Mouse (Mus musculus) MEL (cell line): ENCODE measurements around the gene Pdss2. TPM values are rescaled to one million over a fixed set of nuclear protein-coding genes. Genes with fewer than 3 reads are reported as not detected.

ENCODE experiments used
- DNase-seq: peaks from one replicate; pipeline ENCODE4 v3.0.0; 2011; ENCODE audit warnings: low read depth, low spot score
- H3K27ac ChIP-seq: 2 replicates; pipeline ENCODE4 v1.5.1; 2012; ENCODE audit warnings: low read depth, mild to moderate bottlenecking, control low read depth, low read length, moderate library complexity; ENCODE audit not compliant: control insufficient read depth
- H3K27me3 ChIP-seq, 2 experiments: fragments of 150-350 bp in 1 of 2; sonication (generic) in 1 of 2; 2 replicates each; pipeline ENCODE4 v1.6.1; 2012; ENCODE audit warnings: low read length in 2 of 2, mild to moderate bottlenecking in 2 of 2, improper control_type of control experiment in 1 of 2, moderate library complexity in 1 of 2; ENCODE audit not compliant: insufficient read depth in 2 of 2, control insufficient read depth in 1 of 2
- H3K36me3 ChIP-seq, 2 experiments: 2 replicates each; pipeline ENCODE4 v1.6.1; 2012 to 2014; ENCODE audit warnings: low read length in 2 of 2, improper control_type of control experiment in 1 of 2, inconsistent platforms in 1 of 2, mild to moderate bottlenecking in 1 of 2; ENCODE audit not compliant: insufficient read depth in 2 of 2, control insufficient read depth in 1 of 2
- H3K4me1 ChIP-seq, 2 experiments: fragments of 150-350 bp in 1 of 2; sonication (generic) in 1 of 2; 2 replicates each; pipeline ENCODE4 v1.6.1; 2012; ENCODE audit warnings: low read length in 2 of 2, improper control_type of control experiment in 1 of 2, mild to moderate bottlenecking in 1 of 2; ENCODE audit not compliant: insufficient read depth in 2 of 2, control insufficient read depth in 1 of 2
- H3K4me3 ChIP-seq, 2 experiments: fragments of 150-350 bp in 1 of 2; sonication (generic) in 1 of 2; 2 replicates each; pipeline ENCODE4 v1.5.1; 2012; ENCODE audit warnings: low read depth in 2 of 2, low read length in 2 of 2, mild to moderate bottlenecking in 2 of 2, moderate library complexity in 2 of 2, control low read depth in 1 of 2, improper control_type of control experiment in 1 of 2; ENCODE audit not compliant: control insufficient read depth in 1 of 2, insufficient read depth in 1 of 2
- H3K79me2 ChIP-seq: 2 replicates; pipeline ENCODE4 v1.6.1; 2012; ENCODE audit warnings: mild to moderate bottlenecking, low read length, moderate library complexity; ENCODE audit not compliant: control insufficient read depth, poor library complexity, insufficient read depth
- H3K9ac ChIP-seq: 2 replicates; pipeline ENCODE4 v1.6.1; 2012; ENCODE audit warnings: low read depth, mild to moderate bottlenecking, control low read depth, low read length, moderate library complexity; ENCODE audit not compliant: control insufficient read depth, poor library complexity, severe bottlenecking
- H3K9me3 ChIP-seq: fragments of 150-350 bp; sonication (generic); replicated peaks from 2 replicates; pipeline ENCODE4 v1.6.1; 2012; ENCODE audit warnings: mild to moderate bottlenecking, low read length, improper control_type of control experiment, moderate library complexity; ENCODE audit not compliant: insufficient read depth
- BHLHE40 ChIP-seq: IDR thresholded peaks from 2 replicates; pipeline ENCODE4 v1.6.1; 2012; ENCODE audit warnings: low read depth, mild to moderate bottlenecking, inconsistent platforms, low read length, improper control_type of control experiment, borderline replicate concordance
- CTCF ChIP-seq, 3 experiments: IDR thresholded peaks in 2 of 3; conservative IDR thresholded peaks in 1 of 3; 2 replicates each; pipeline ENCODE4 v1.5.1; 2011 to 2012; ENCODE audit warnings: low read length in 3 of 3, low read depth in 2 of 3, mild to moderate bottlenecking in 2 of 3, improper control_type of control experiment in 1 of 3, inconsistent platforms in 1 of 3, mixed read lengths in 1 of 3, moderate library complexity in 1 of 3; ENCODE audit not compliant: control insufficient read depth in 1 of 3, insufficient read depth in 1 of 3, poor library complexity in 1 of 3, severe bottlenecking in 1 of 3
- E2F4 ChIP-seq: IDR thresholded peaks from 2 replicates; pipeline ENCODE4 v1.6.1; 2011; ENCODE audit warnings: low read depth, low read length, improper control_type of control experiment, borderline replicate concordance
- EP300 ChIP-seq, 2 experiments: IDR thresholded peaks; 2 replicates each; pipeline ENCODE4 v1.6.1; 2011; ENCODE audit warnings: improper control_type of control experiment in 2 of 2, low read length in 2 of 2, low read depth in 1 of 2, mild to moderate bottlenecking in 1 of 2
- KAT2A ChIP-seq: conservative IDR thresholded peaks from 2 replicates; pipeline ENCODE4 v1.6.1; 2012; ENCODE audit warnings: low read depth, low read length, improper control_type of control experiment, inconsistent platforms
- MAFK ChIP-seq: IDR thresholded peaks from 2 replicates; pipeline ENCODE4 v1.6.1; 2011; ENCODE audit warnings: low read depth, mild to moderate bottlenecking, low read length, improper control_type of control experiment, borderline replicate concordance
- MAX ChIP-seq: IDR thresholded peaks from 2 replicates; pipeline ENCODE4 v1.6.1; 2011; ENCODE audit warnings: low read length, improper control_type of control experiment
- NELFE ChIP-seq: IDR thresholded peaks from 2 replicates; pipeline ENCODE4 v1.6.1; 2011; ENCODE audit warnings: low read depth, low read length, improper control_type of control experiment
- POLR2A ChIP-seq, 2 experiments: IDR thresholded peaks; 2 replicates each; pipeline ENCODE4 v1.6.1; 2011 to 2012; ENCODE audit warnings: low read length in 2 of 2, mild to moderate bottlenecking in 2 of 2, control low read depth in 1 of 2, improper control_type of control experiment in 1 of 2, low read depth in 1 of 2, moderate library complexity in 1 of 2; ENCODE audit not compliant: control insufficient read depth in 1 of 2, insufficient read depth in 1 of 2, poor library complexity in 1 of 2
- POLR2AphosphoS2 ChIP-seq: IDR thresholded peaks from 2 replicates; pipeline ENCODE4 v1.6.1; 2011; ENCODE audit warnings: low read length, improper control_type of control experiment
- RAD21 ChIP-seq: IDR thresholded peaks from 2 replicates; pipeline ENCODE4 v1.6.1; 2011; ENCODE audit warnings: mild to moderate bottlenecking, low read depth, low read length, improper control_type of control experiment
- RCOR1 ChIP-seq: IDR thresholded peaks from 2 replicates; pipeline ENCODE4 v1.6.1; 2012; ENCODE audit warnings: low read depth, mild to moderate bottlenecking, inconsistent platforms, low read length, improper control_type of control experiment
- SIN3A ChIP-seq: IDR thresholded peaks from 2 replicates; pipeline ENCODE4 v1.6.1; 2012; ENCODE audit warnings: low read length, improper control_type of control experiment, inconsistent platforms
- SMC3 ChIP-seq: IDR thresholded peaks from 2 replicates; pipeline ENCODE4 v1.6.1; 2011; ENCODE audit warnings: low read depth, low read length, improper control_type of control experiment
- ZC3H11A ChIP-seq: IDR thresholded peaks from 2 replicates; pipeline ENCODE4 v1.6.1; 2012; ENCODE audit warnings: low read depth, mild to moderate bottlenecking, inconsistent platforms, low read length, improper control_type of control experiment
- ZMIZ1 ChIP-seq: IDR thresholded peaks from 2 replicates; pipeline ENCODE4 v1.6.1; 2012; ENCODE audit warnings: low read depth, mild to moderate bottlenecking, inconsistent platforms, low read length, improper control_type of control experiment, moderate library complexity
- polyA plus RNA-seq, 2 experiments: library from polyadenylated mRNA; stranded (reverse) in 1 of 2; unstranded in 1 of 2; fragments of >175 nt in 1 of 2; fragments of >200 nt in 1 of 2; gene quantifications; 2 replicates each; pipeline versions ENCODE4 v1.2.1 to v1.2.4; 2012; ENCODE audit warnings: low replicate concordance in 2 of 2, low read depth in 1 of 2; ENCODE audit not compliant: insufficient read length in 2 of 2, insufficient read depth in 1 of 2, missing spikeins in 1 of 2
- total RNA-seq: library from RNA; depleted of rRNA; stranded (reverse); fragments of 300-350 nt; gene quantifications from 2 replicates; pipeline ENCODE4 v1.2.3, GENCODE M21; 2012

Gene Pdss2
- total and polyA plus RNA-seq, 3 experiments: 14.3 to 14.8 TPM; not detected in 1

GRCm38 (mm10) chr10:43312658-43313417 is 91.6 kb downstream of the Pdss2 start (continued):
- no peak for TF ChIP-seq ZMIZ1
- peak in 1 of 2 experiments; percentile 60; a peak in 3 of 4 replicates for TF ChIP-seq EP300 (IDR thresholded peaks at IDR 0.05; ENCODE audit: low read depth in 1 of 2, low read length in 2 of 2)
- no peak for TF ChIP-seq POLR2AphosphoS2

- no peaks in the 10 kb centered on the region for H3K9me3 ChIP-seq
- H3K79me2 ChIP-seq: no peaks in the 10 kb centered on the region
- H3K4me3 ChIP-seq: no peak overlapping the region
Measured at GRCm38 (mm10) chr10:43315228-43315627, 93.9 kb downstream of the Pdss2 start.

GRCm38 (mm10) chr10:43317327-43317951 is 96.2 kb downstream of the Pdss2 start:
- Histone ChIP-seq H3K27ac (no peak overlapping the region), H3K36me3 (peaks cover 0 to 7% of the 10 kb centered on the region in 2 experiments; a peak in 2 of 4 replicates), H3K9me3 (no peaks in the 10 kb centered on the region), H3K27me3 (no peaks in the 10 kb centered on the region), H3K4me3 (no peak overlapping the region), H3K79me2 (no peaks in the 10 kb centered on the region), H3K4me1 (peaks cover 4 to 8% of the 10 kb centered on the region in 2 experiments; a peak in 3 of 4 replicates), H3K9ac (no peak overlapping the region)
- DNase-seq: no peak
- TF ChIP-seq MAX: no peak
- no peak for TF ChIP-seq CTCF (IDR thresholded peaks at IDR 0.05 in 2 of 3, conservative IDR thresholded peaks at IDR 0.05 in 1 of 3; ENCODE audit: control insufficient read depth in 1 of 3, insufficient read depth in 1 of 3, low read depth in 2 of 3, low read length in 3 of 3, poor library complexity in 1 of 3, severe bottlenecking in 1 of 3)
- TF ChIP-seq POLR2A (IDR thresholded peaks at IDR 0.05; ENCODE audit: control insufficient read depth in 1 of 2, insufficient read depth in 1 of 2, low read depth in 1 of 2, low read length in 2 of 2, poor library complexity in 1 of 2): no peak
- TF ChIP-seq KAT2A: no peak
- TF ChIP-seq MAFK: no peak
- no peak for TF ChIP-seq E2F4
- no peak for TF ChIP-seq SIN3A
- no peak for TF ChIP-seq BHLHE40
- no peak for TF ChIP-seq ZC3H11A
- TF ChIP-seq ZMIZ1: no peak
- TF ChIP-seq NELFE: no peak
- TF ChIP-seq RCOR1: no peak
- TF ChIP-seq, all 39 proteins: peak for 0

More at GRCm38 (mm10) chr10:43315228-43315627, 93.9 kb downstream of the Pdss2 start:
- H3K27ac ChIP-seq: no peak overlapping the region
- no peaks in the 10 kb centered on the region for H3K27me3 ChIP-seq
- DNase-seq: peak; percentile 40
- TF ChIP-seq CTCF (IDR thresholded peaks at IDR 0.05 in 2 of 3, conservative IDR thresholded peaks at IDR 0.05 in 1 of 3; ENCODE audit: control insufficient read depth in 1 of 3, insufficient read depth in 1 of 3, low read depth in 2 of 3, low read length in 3 of 3, poor library complexity in 1 of 3, severe bottlenecking in 1 of 3) (peak; percentile 20 to 53 (median 33); a peak in 4 of 6 replicates), ZC3H11A (no peak), SMC3 (0 out of 2 replicates have a peak, but pooled peaks have one; percentile 18), RAD21 (peak; percentile 5)
- no peak overlapping the region for H3K9ac ChIP-seq
- H3K36me3 ChIP-seq: peaks cover 0 to 9% of the 10 kb centered on the region in 2 experiments; a peak in 2 of 4 replicates
- H3K4me1 ChIP-seq: peaks cover 4 to 8% of the 10 kb centered on the region in 2 experiments; a peak in 3 of 4 replicates
